Mouse (Mus musculus): Measurements from ENCODE around the gene Edn2.
A peak's percentile ranks its signal among the peaks of the same experiment; 100 is the strongest.

Edn2 gene

DNA sequence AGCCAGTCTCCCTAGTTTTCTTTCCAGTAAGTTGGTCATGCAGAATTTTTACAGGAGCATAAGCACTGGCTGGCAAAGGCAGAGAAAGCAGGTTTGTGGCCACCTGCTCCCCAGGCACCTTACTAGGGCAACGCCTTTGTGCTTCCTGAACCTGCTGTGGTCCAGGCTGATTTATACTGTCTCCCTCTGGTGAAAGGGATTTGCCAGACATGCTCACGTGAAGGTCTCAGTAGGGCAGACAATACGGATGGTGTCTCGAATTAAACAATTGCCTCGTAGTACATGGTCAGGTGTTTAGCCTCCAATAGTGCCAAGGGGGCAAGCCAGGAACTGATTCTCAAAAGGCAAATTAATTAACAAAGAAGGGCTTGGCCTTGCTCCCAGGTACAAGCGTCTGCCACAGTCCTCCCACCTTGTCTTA, 45.5 kb downstream of the Edn2 start:
- no peak for DNase-seq (ENCODE audit: low read depth)

DNA sequence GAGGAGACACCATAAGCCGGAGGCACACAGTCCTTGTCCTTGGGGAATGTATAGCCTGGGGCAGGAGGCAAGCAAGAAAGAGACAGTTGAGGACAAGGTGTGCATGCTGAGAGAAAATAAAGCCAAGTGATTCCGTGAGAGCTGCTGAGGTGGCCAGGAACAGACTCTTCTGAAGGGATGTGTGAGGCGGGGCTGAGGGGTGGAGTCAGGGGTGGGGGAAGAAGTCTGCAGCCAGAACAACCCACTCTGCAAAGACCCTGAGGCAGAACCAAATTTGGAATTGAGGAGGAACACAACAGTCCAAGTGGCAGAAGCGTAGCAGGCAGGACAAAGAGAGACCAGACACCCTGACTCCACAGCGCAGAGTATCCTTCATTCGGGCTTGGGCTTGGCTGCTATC, 51.1 kb downstream of the Edn2 start:
- no peak for DNase-seq (ENCODE audit: low read depth)

DNA sequence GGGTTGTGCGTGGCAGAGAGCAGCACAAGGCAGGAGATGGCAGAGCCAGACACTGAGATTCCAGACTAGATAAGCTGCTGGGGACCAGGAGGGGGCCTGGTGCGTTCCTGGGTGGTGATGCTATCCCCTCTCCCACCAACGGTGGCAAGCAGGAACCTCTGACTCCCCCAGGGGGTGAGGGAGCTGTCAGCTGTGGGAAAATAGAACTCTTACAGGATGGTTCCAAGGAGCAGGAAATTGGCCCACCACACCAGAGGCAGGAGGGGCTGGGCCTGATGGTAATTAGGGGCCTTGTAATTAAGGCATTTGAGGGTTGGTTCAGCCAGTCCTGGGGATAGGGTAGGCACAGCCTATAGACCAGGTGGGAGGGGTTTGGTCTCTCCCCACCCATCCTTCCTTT, 51.8 kb downstream of the Edn2 start:
- DNase-seq (ENCODE audit: low read depth): no peak

DNA sequence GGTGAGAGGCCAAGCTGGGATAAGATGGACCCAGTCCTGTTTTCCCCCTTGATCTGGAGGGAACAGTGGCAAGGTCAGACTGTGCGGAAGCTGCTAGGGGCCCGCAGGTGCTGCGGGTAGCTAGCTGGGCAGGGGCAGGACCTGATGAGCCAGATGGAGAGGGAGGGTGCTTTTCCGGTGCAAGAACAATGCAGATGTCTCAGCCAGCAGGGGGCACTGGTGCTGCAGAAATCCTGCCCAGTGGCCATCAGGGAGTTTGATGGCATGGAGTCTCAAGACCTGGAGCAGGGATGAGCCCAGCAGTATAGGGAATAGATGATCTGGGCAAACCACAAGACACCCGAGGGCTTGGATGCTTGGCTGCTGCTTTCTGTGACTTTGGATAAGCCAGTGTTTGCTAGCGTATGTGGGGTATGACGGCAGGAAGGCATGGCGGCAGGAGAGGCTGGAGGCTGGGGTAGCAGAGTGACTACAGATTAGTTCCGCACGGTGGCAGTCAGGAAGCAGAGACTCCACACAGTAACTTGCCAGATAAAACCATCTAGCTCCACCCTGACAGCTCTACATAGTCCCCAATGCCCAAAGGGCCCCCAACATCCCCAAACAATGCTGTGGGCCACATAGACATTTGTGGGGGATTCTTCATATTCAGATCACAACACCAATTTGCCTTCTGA, 55.0 kb downstream of the Edn2 start:
- peak; percentile 6 for DNase-seq (ENCODE audit: low read depth)

DNA sequence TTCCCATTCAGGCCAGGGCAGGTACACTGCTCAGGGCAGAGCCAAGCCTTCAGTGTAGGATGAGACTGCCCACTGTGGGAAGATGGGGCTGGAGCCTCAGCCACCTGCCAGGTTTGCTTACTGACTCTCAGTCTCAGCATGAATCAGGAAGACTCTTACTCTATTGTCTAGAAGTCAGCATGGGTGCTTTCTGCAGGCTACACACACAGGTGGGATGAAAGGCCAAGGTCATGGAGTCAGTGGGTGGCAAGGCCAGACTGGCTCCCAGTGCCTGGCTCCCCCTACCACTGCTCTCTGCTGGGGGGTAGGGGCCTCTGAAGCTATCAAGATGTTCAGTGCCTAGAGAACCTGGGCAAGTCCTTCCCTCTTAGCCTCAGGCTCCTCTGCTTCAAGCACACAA, 55.9 kb downstream of the Edn2 start:
- no peak for DNase-seq (ENCODE audit: low read depth)

All from naive thymus-derived CD4-positive, alpha-beta T cell, adult 2 months (primary cell).